Mouse (Mus musculus) midbrain, embryonic 11.5 days (tissue): ENCODE data around the gene Ankrd44. TPM values are rescaled to one million over a fixed set of nuclear protein-coding genes. Genes with fewer than 3 reads are reported as not detected.
A peak's percentile ranks its signal among the peaks of the same experiment; 100 is the strongest.

Experiments
- ATAC-seq: fragments of 200-750 bp; cut with Nextera tagmentation; 2 replicates; pipeline ENCODE4 v1.8.0; 2017; ENCODE audit warnings: moderate TSS enrichment, moderate library complexity; ENCODE audit not compliant: low FRiP score
- DNase-seq: peaks from one replicate; pipeline ENCODE4 v3.0.0; 2015; ENCODE audit warnings: low spot score; ENCODE audit errors: missing footprints
- H3K27ac ChIP-seq: fragments of 300-500 bp; sonication (generic); 2 replicates; pipeline ENCODE4 v1.5.1; 2014; ENCODE audit warnings: low read depth, low read length
- H3K27me3 ChIP-seq: fragments of 300-500 bp; sonication (generic); 2 replicates; pipeline ENCODE4 v1.6.1; 2014; ENCODE audit warnings: mild to moderate bottlenecking, low read length, moderate library complexity, mixed read lengths; ENCODE audit not compliant: control insufficient read depth, insufficient read depth
- H3K36me3 ChIP-seq: fragments of 300-500 bp; sonication (generic); 2 replicates; pipeline ENCODE4 v1.6.1; 2014; ENCODE audit warnings: mild to moderate bottlenecking, low read length, moderate library complexity, mixed read lengths; ENCODE audit not compliant: control insufficient read depth, insufficient read depth
- H3K4me1 ChIP-seq: fragments of 300-500 bp; sonication (generic); 2 replicates; pipeline ENCODE4 v1.6.1; 2014; ENCODE audit warnings: low read length; ENCODE audit not compliant: control insufficient read depth, insufficient read depth
- H3K4me2 ChIP-seq: fragments of 300-500 bp; sonication (generic); 2 replicates; pipeline ENCODE4 v1.6.1; 2014; ENCODE audit warnings: mild to moderate bottlenecking, moderate library complexity
- H3K4me3 ChIP-seq: fragments of 300-500 bp; sonication (generic); 2 replicates; pipeline ENCODE4 v1.5.1; 2014; ENCODE audit warnings: low read depth, low read length
- H3K9ac ChIP-seq: fragments of 300-500 bp; sonication (generic); 2 replicates; pipeline ENCODE4 v1.6.1; 2014; ENCODE audit warnings: low read length
- H3K9me3 ChIP-seq: fragments of 300-500 bp; sonication (generic); 2 replicates; pipeline ENCODE4 v1.6.1; 2016; ENCODE audit warnings: low read length; ENCODE audit not compliant: control insufficient read depth
- WGBS: fragments of 180-500 bp; shearing (Covaris S2); extraction: QIAGEN DNeasy Blood & Tissue Kit; methylation state at CpG from one replicate; pipeline ENCODE4 v1.1.7; 2014; 5-methylcytosine and 5-hydroxymethylcytosine counted together
- polyA plus RNA-seq: library from polyadenylated mRNA; unstranded; fragments of >200 nt; fragmentation: Nextera tagmentation; extraction: Ambion mirVana; gene quantifications from 2 replicates; pipeline ENCODE4 v1.2.1, GENCODE M21; 2014

The Ankrd44 gene
- polyA plus RNA-seq, 1 experiment from 2014 or later = 10.1 TPM

DNA sequence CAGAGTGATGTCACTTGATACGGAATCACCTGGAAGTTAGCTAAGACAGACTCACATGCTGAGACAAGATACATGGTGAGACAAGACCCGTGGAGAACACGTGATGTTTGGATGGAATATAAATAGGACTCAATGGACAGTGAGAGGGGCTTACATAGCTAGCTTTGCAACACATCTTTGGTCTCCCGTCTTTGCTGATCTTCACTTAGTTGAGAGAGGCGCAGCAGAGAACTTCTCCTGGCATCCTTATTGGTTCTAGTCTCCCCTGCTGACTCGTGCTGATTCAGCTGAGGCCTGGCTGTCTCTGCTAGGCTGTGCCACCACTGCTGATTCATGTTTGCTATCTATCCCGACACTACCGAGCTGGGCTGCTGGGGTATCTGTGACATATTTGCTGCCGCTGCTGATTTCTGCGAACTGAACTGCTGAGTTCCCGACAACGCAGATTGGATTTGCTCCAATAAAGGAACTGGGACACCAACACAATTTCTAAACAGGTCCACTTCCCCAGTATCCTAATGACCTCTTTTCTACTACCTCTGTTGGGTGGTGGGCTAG lies 23.4 kb downstream of the Ankrd44 start:
- H3K4me3 ChIP-seq = no peak overlapping the region
- ATAC-seq (no peak), DNase-seq (peak; percentile 51)
- no peak overlapping the region for H3K4me2 ChIP-seq
- no peaks in the 10 kb centered on the region for H3K36me3 ChIP-seq
- no peak overlapping the region for H3K27ac ChIP-seq
- 96% methylated on average over 12 of the region's 12 CpGs for WGBS
- H3K27me3 ChIP-seq = no peaks in the 10 kb centered on the region
- H3K9ac ChIP-seq = no peak overlapping the region
- H3K9me3 ChIP-seq = no peaks in the 10 kb centered on the region
- H3K4me1 ChIP-seq = peaks cover 4% of the 10 kb centered on the region; the same call in 1 of the 2 replicates

- WGBS = 76% methylated on average over 1 of the region's 1 CpGs
- no peak for ATAC-seq
- Histone ChIP-seq H3K27me3 (no peaks in the 10 kb centered on the region), H3K36me3 (no peaks in the 10 kb centered on the region), H3K4me3 (no peak overlapping the region), H3K27ac (no peak overlapping the region), H3K4me1 (peaks cover 2% of the 10 kb centered on the region; the same call in 1 of the 2 replicates), H3K4me2 (no peak overlapping the region), H3K9ac (no peak overlapping the region), H3K9me3 (no peaks in the 10 kb centered on the region)
- DNase-seq = no peak
These were observed 25.1 kb downstream of the Ankrd44 start for GRCm38 (mm10) chr1:54901084-54901483.

DNA sequence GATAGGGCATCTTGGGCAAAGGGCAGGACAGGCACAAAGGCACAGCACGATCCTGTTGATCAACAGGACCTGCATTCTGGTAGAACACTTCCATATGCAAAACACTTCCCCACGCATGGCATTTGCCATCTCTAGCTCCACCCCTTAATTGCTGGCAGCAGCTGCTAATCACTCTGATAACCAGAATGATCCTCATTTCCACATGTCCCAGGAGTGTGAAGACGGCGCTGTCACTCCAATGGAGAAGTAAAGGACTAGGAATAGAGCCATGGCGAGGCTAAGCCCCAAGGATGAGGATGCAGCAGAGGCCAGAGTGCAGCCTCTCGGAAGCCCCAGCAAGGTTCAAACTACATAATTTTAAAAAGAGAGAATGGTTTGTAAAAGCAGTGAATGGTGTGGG lies 26.9 kb downstream of the Ankrd44 start:
- ATAC-seq = no peak
- WGBS = 77% methylated on average over 6 of the region's 6 CpGs

GRCm38 (mm10) chr1:54898656-54899084 lies 27.5 kb downstream of the Ankrd44 start:
- Histone ChIP-seq H3K27me3 (no peaks in the 10 kb centered on the region), H3K4me2 (no peak overlapping the region), H3K4me3 (no peak overlapping the region), H3K36me3 (no peaks in the 10 kb centered on the region), H3K9me3 (no peaks in the 10 kb centered on the region), H3K4me1 (peaks cover 2% of the 10 kb centered on the region; the same call in 1 of the 2 replicates), H3K9ac (no peak overlapping the region), H3K27ac (no peak overlapping the region)
- DNase-seq (no peak), ATAC-seq (no peak)
- WGBS = 58% methylated on average over 5 of the region's 5 CpGs

More for the DNA sequence above, 26.9 kb downstream of the Ankrd44 start:
- peaks cover 2% of the 10 kb centered on the region; the same call in 1 of the 2 replicates for H3K4me1 ChIP-seq
- no peaks in the 10 kb centered on the region for H3K9me3 ChIP-seq
- H3K9ac ChIP-seq = no peak overlapping the region
- H3K27me3 ChIP-seq = no peaks in the 10 kb centered on the region
- no peak overlapping the region for H3K4me3 ChIP-seq
- no peak overlapping the region for H3K27ac ChIP-seq
- H3K36me3 ChIP-seq = no peaks in the 10 kb centered on the region
- no peak for DNase-seq
- H3K4me2 ChIP-seq = no peak overlapping the region

DNA sequence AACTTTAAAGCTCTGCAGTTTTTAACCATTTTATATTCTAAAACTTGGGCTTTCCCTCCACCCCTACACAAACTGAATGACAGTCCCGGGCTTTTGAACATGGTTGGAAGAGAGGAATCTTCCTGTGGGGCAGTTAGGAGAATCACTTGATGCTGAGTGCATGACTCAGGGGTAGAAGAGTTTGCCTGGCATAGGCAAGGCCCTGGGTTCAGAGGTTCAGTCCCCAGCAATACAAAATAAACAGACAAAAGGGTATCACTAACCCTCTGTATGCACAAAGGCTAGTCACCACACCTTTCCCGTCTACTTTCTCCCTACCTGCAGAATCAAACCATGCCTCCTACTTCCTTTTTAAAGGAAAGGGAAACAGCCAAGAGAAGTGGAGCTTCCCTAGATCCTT lies 28.5 kb downstream of the Ankrd44 start:
- Histone ChIP-seq H3K36me3 (no peaks in the 10 kb centered on the region), H3K27ac (no peak overlapping the region), H3K4me3 (no peak overlapping the region), H3K9ac (no peak overlapping the region), H3K27me3 (no peaks in the 10 kb centered on the region), H3K4me2 (no peak overlapping the region), H3K9me3 (no peaks in the 10 kb centered on the region), H3K4me1 (peaks cover 2% of the 10 kb centered on the region; the same call in 1 of the 2 replicates)
- ATAC-seq (no peak), DNase-seq (no peak)
- 84% methylated on average over 2 of the region's 2 CpGs for WGBS

DNA sequence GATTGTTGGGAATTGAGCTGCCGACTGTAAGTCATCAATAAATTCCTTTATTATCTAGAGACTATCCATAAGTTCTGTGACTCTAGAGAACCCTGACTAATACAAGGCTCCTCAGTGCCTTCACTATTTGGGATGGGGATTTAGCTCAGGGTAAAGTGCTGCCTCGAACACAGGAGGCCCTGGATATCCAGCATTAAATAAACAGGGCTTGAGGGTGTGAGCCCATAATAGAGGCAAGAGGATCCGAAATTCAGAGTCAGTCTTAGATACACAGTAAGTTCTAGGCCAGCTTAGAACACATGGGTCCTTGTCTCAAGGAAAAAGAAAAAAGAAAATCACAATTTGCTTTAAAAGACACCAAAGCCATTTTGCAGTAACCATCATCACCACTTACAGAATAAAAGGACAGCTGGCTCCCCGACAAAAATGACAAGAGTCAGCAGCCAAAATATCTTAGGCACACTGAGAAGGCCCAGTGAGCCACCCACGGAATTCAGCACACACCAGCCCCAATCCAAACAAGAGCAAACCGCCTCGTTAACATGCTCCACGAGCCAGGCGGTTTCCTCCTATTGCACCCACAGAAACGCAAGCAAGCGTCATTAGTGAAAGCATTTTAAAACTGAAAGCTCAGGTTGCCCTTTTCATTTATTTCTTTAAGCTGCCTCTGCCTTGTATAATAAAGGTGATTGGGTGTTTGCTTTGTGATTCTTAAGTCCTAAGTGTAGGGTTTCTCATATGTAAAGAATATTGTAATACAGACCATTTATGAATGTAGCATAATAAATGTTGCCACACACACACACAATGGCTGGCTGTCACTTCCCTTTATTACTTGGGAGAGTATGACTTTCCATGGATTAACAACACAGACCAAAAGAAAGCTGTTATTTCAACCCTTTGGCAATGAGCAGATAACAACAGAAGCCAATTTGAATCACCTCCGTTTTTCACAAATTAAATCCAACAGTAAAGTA lies 29.8 kb downstream of the Ankrd44 start:
- H3K9ac ChIP-seq = no peak overlapping the region
- no peak overlapping the region for H3K4me3 ChIP-seq
- no peaks in the 10 kb centered on the region for H3K27me3 ChIP-seq
- H3K9me3 ChIP-seq = no peaks in the 10 kb centered on the region
- no peak overlapping the region for H3K27ac ChIP-seq
- H3K36me3 ChIP-seq = no peaks in the 10 kb centered on the region
- H3K4me1 ChIP-seq = peaks cover 2% of the 10 kb centered on the region; the same call in 1 of the 2 replicates
- DNase-seq (peak; percentile 62), ATAC-seq (no peak)
- H3K4me2 ChIP-seq = no peak overlapping the region
- WGBS = 71% methylated on average over 11 of the region's 12 CpGs

GRCm38 (mm10) chr1:54888449-54888848 lies 37.7 kb downstream of the Ankrd44 start:
- no peak overlapping the region for H3K4me3 ChIP-seq
- no peak overlapping the region for H3K9ac ChIP-seq
- no peak for ATAC-seq
- H3K4me2 ChIP-seq = no peak overlapping the region
- H3K4me1 ChIP-seq = no peaks in the 10 kb centered on the region
- H3K27ac ChIP-seq = no peak overlapping the region
- DNase-seq = no peak
- WGBS = 68% methylated on average over 5 of the region's 5 CpGs
- H3K27me3 ChIP-seq = no peaks in the 10 kb centered on the region
- H3K36me3 ChIP-seq = no peaks in the 10 kb centered on the region
- H3K9me3 ChIP-seq = no peaks in the 10 kb centered on the region

- Histone ChIP-seq H3K36me3 (no peaks in the 10 kb centered on the region), H3K27ac (no peak overlapping the region), H3K4me3 (no peak overlapping the region), H3K9me3 (no peaks in the 10 kb centered on the region), H3K4me1 (no peaks in the 10 kb centered on the region), H3K27me3 (no peaks in the 10 kb centered on the region), H3K9ac (no peak overlapping the region), H3K4me2 (no peak overlapping the region)
- ATAC-seq (no peak), DNase-seq (no peak)
- 87% methylated on average over 3 of the region's 3 CpGs for WGBS
These were observed 38.3 kb downstream of the Ankrd44 start for GRCm38 (mm10) chr1:54887873-54888272.

DNA sequence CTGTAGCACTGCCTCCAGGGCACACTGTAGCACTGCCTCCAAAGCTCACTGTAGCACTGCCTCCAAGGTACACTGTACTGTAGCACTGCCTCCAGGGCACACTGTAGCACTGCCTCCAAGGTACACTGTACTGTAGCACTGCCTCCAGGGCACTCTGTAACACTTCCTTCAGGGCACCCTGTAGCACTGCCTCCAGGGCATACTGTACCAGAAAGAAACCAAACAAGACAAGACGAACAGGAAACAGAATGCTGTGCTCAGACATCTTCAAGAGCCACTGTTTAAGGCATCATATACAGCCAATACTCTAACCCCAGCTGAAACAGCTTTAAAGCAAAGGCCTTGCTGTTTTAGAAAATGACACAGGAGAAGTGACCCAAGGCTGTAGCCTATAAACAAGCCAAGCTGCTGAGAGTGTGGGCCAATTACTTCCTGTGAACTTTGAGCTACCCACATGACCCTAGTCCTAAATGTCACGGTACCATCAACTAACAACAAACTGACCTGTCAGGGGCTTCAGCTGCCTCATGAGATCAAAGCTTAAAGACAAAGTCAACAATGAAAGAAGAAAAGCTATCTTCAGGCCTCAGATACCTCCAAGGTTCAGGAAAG lies 43.2 kb downstream of the Ankrd44 start:
- no peaks in the 10 kb centered on the region for H3K9me3 ChIP-seq
- no peak overlapping the region for H3K4me2 ChIP-seq
- H3K4me3 ChIP-seq = no peak overlapping the region
- H3K27me3 ChIP-seq = no peaks in the 10 kb centered on the region
- no peaks in the 10 kb centered on the region for H3K36me3 ChIP-seq
- no peak overlapping the region for H3K9ac ChIP-seq
- no peak overlapping the region for H3K27ac ChIP-seq
- H3K4me1 ChIP-seq = no peaks in the 10 kb centered on the region
- 73% methylated on average over 2 of the region's 2 CpGs for WGBS
- no peak for ATAC-seq
- DNase-seq = no peak
